ENCODE assay signal across 8 mouse cellular contexts in genomic region chr8:123319522-123320164, GRCm38 (mm10). TPM values are rescaled to one million over a fixed set of nuclear protein-coding genes. Genes with fewer than 3 reads are reported as not detected.
DNase-seq lines count a peak whose midpoint lies in the region; ATAC-seq and TF ChIP-seq lines count a peak whose summit lies in the region.

No protein-coding gene starts in this region.

- no peak overlapping the region for H3K27ac ChIP-seq in gastrocnemius, adult 2 months

- no peak for DNase-seq in gastrocnemius, adult 2 months
- DNase-seq in gastrocnemius, postnatal 14 days = no peak
- peak; percentile 26 for DNase-seq in urinary bladder, postnatal 14 days (ENCODE audit: low spot score)
- DNase-seq in urinary bladder, postnatal 10 days (ENCODE audit: low spot score) = no peak
- DNase-seq in embryo, embryonic 9.5 days (ENCODE audit: extremely low spot score) = peak; percentile 65
- DNase-seq in layer of hippocampus, postnatal 10 days (ENCODE audit: low spot score in 2 of 2) = peak; percentile 16 to 47

- H3K36me3 ChIP-seq in myocyte (ENCODE audit: control insufficient read depth, insufficient read depth) = no peaks in the 10 kb centered on the region

- intact Hi-C loops in gastrocnemius, adult 2 months (cut with DNase I) = loop anchor here (1.0 kb wide), 2 partner anchors 42 to 101 kb away; no protein-coding TSS in a partner anchor
- intact Hi-C loops in gastrocnemius, postnatal 14 days (cut with DNase I; ENCODE audit: low total_unique reads) = loop anchor here (2.0 kb wide), 1 partner anchor 41 kb away; no protein-coding TSS in a partner anchor

- H3K79me2 ChIP-seq in myocyte (ENCODE audit: control insufficient read depth, insufficient read depth) = no peaks in the 10 kb centered on the region

- no peak overlapping the region for H3K4me3 ChIP-seq in gastrocnemius, adult 2 months
- peak overlapping the region; percentile 27 for H3K4me3 ChIP-seq in myocyte

- no peak overlapping the region for H3ac ChIP-seq in myocyte (ENCODE audit: control insufficient read depth, insufficient read length)

- TF ChIP-seq CTCF in gastrocnemius, adult 2 months (IDR thresholded peaks at IDR 0.05) = peak; percentile 61

- no peak for TF ChIP-seq POLR2A in myocyte (IDR thresholded peaks at IDR 0.05; ENCODE audit: insufficient read length, low read depth)

- H3K27me3 ChIP-seq in myocyte (ENCODE audit: control insufficient read depth, insufficient read depth, insufficient read length) = no peaks in the 10 kb centered on the region

- H3K4me2 ChIP-seq in myocyte (ENCODE audit: low read depth) = peak overlapping the region; percentile 91

- ATAC-seq in frontal cortex, adult (ENCODE audit: low TSS enrichment) = no peak

TF ChIP-seq in myocyte, 11 proteins besides CTCF, POLR2A, EP300 and RAD21:
- TF ChIP-seq REST (IDR thresholded peaks at IDR 0.05; ENCODE audit: insufficient read depth, insufficient read length) = no peak

RNA-seq across cellular contexts. Expression of gene Fanca, which starts 1.3 kb away (rescaled TPM):
- total RNA-seq in gastrocnemius, adult 2 months (2021) = not detected
- total RNA-seq in gastrocnemius, postnatal 14 days (2021) = 1 to 10 TPM in 1 of 2 experiments, under 1 TPM in 1; 0.92 to 1.3 TPM
- 1 to 10 TPM; 2.5 to 4.7 TPM for total RNA-seq in layer of hippocampus, postnatal 10 days (2021)
- 4.0 TPM for polyA plus RNA-seq in myocyte (2012; fragmentation: generic; extraction: Trizol)

RNA-seq across cellular contexts. Expression of gene Spire2, which starts 12.9 kb away (rescaled TPM):
- total RNA-seq in gastrocnemius, adult 2 months (2021) = not detected
- total RNA-seq in gastrocnemius, postnatal 14 days (2021) = under 1 TPM; 0.44 to 0.92 TPM
- total RNA-seq in layer of hippocampus, postnatal 10 days (2021) = 10 to 100 TPM; 17.6 to 18.4 TPM
- polyA plus RNA-seq in myocyte (2012; fragmentation: generic; extraction: Trizol) = 6.8 TPM

RNA-seq across cellular contexts. Expression of gene Tcf25, which starts 53.9 kb away (rescaled TPM):
- 100 to 1,000 TPM; 134 to 140 TPM for total RNA-seq in gastrocnemius, adult 2 months (2021)
- 100 to 1,000 TPM; 140 to 162 TPM for total RNA-seq in gastrocnemius, postnatal 14 days (2021)
- 100 to 1,000 TPM; 439 to 445 TPM for total RNA-seq in layer of hippocampus, postnatal 10 days (2021)
- polyA plus RNA-seq in myocyte (2012; fragmentation: generic; extraction: Trizol) = 177 TPM

Comparison
In these comparisons a context has a peak if more than half of its experiments do, and no peak if none do; other contexts are left out.
1. DNase-seq: peak in urinary bladder, postnatal 14 days (single experiment), embryo, embryonic 9.5 days (single experiment) and layer of hippocampus, postnatal 10 days (2 of 2); none in gastrocnemius, adult 2 months (single experiment), gastrocnemius, postnatal 14 days (single experiment) and urinary bladder, postnatal 10 days (single experiment).
2. RNA of gene Spire2, which starts 12.9 kb away (total RNA-seq): 17.6 to 18.4 TPM in layer of hippocampus, postnatal 10 days; 0.44 to 0.92 TPM in gastrocnemius, postnatal 14 days and not detected in gastrocnemius, adult 2 months; every median in the first group is over 4 times any median in the second.